Mouse (Mus musculus): ENCODE measurements at regions not wholly inside any gene's neighbourhood (a gene's known extent, or its start where the extent isn't known, plus 50 kb on each side); places are given as distances from the start of the nearest gene placed in this dataset.

GRCm38 (mm10) chr3:99641343-99642106 is 243.7 kb upstream of the Spag17 start:
- TF ChIP-seq CTCF (IDR thresholded peaks at IDR 0.05; ENCODE audit: borderline replicate concordance, insufficient read depth, low read depth, low read length) (no peak), POLR2A (IDR thresholded peaks at IDR 0.05; ENCODE audit: borderline replicate concordance, insufficient read depth, low read length) (no peak)
